Mouse (Mus musculus): ENCODE data around the gene Prr12. TPM values are rescaled to one million over a fixed set of nuclear protein-coding genes. Genes with fewer than 3 reads are reported as not detected.

Gene Prr12
- polyA plus RNA-seq, 1 experiment from 2014 or later, result 14.5 TPM

DNA sequence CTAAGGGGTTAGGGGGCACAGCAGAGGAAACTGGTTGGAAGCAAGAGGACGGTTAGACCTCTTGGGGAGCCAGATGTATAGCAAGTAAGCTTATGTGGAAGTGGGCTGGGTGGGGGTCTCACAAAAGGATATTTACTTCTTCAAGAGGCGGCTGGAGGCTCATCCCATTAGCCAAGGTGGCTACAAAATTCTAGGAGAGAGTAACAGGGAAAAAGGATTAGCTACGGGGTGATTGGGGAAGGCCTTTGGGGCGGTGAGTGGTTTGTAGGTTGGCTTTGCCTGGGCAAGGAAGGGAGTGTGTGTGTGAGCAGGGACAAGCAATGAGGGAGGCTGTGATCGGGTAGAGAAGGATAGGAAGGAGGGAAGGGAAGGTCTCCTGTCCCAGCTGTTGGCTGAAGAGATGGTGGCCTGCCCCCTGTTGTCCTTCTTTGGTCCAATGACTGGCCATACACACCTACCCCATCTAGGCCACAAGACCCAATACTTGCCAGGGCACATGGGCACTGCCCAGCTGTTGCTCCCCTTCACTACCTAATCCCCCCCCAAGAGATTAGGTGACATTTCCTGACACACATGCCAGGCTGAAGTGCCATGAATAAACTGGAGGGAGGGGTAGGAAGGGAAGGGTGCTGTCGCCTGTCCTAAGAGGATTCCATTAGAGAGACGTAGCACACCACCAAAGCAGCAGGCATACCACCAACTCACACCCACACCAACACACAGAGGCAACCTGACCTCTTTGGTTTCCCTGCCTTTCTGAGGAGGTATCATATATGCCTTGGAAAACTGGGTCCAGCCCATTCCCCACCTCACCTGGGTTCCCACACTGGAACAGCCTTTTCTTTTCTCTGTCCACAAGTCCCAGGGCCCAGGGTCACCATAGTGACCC is 68.5 kb downstream of the Prr12 start:
- Histone ChIP-seq H3K27ac (peak overlapping the region; percentile 34; the same call in 1 of the 2 replicates), H3K27me3 (no peaks in the 10 kb centered on the region), H3K4me2 (replicated peaks) (peak overlapping the region; percentile 71), H3K36me3 (peaks cover 50% of the 10 kb centered on the region), H3K9me3 (no peaks in the 10 kb centered on the region), H3K9ac (peak overlapping the region; percentile 99), H3K4me1 (peaks cover 34% of the 10 kb centered on the region), H3K4me3 (peak overlapping the region; percentile 95)
- no peak for ATAC-seq (ENCODE audit: low FRiP score, low read depth)
- WGBS, result 86% methylated on average over 7 of the region's 7 CpGs

DNA sequence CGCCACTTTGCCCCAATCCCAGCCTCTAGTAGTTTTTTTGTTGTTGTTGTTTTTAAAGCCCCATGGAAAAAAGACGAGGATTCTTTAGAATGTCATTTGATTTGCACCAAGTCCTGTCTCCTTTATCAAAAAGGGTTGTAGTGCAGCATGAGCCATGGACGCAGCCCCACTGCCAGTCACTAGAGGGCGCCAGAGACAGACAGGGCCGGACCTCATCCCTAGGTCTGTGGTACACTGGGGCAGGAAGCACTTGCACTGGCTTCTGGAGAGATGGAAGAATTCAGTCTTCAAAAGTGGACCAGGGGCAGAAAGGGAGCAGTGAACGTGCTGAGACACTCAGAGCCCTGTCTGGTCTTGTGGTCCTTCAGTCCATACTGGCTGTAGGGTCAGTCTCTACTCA is 69.6 kb downstream of the Prr12 start:
- peaks cover 25% of the 10 kb centered on the region for H3K4me1 ChIP-seq
- H3K9me3 ChIP-seq, result no peaks in the 10 kb centered on the region
- WGBS, result 38% methylated on average over 6 of the region's 6 CpGs
- peaks cover 57% of the 10 kb centered on the region for H3K36me3 ChIP-seq
- H3K27ac ChIP-seq, result no peak overlapping the region
- 0 out of 2 replicates have a peak overlapping the region, but pooled peaks have one; percentile 71 for H3K4me2 ChIP-seq (replicated peaks)
- ATAC-seq (ENCODE audit: low FRiP score, low read depth), result no peak
- H3K27me3 ChIP-seq, result no peaks in the 10 kb centered on the region
- no peak overlapping the region for H3K9ac ChIP-seq
- no peak overlapping the region for H3K4me3 ChIP-seq

DNA sequence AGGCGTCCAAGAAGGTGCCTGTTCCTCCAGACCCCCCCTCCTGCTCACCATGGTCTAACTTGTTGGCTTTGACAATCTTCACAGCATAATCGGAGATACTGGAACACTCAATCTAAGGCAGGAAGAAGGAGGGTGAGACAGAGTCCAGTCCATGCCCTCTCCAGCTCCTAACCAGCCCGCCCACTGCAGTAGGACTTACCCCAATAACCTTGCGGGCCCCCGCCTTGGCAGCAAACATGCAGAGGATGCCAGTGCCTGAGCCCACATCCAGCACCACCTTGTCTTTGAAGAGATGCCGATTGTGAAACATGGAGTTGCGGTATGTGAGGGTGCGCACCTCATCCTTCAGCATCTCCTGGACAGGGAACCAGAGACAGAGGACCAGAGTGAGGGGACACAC is 71.1 kb downstream of the Prr12 start:
- H3K36me3 ChIP-seq, result peaks cover 72% of the 10 kb centered on the region
- H3K9me3 ChIP-seq, result no peaks in the 10 kb centered on the region
- no peak overlapping the region for H3K4me3 ChIP-seq
- H3K4me1 ChIP-seq, result peaks cover 20% of the 10 kb centered on the region
- no peaks in the 10 kb centered on the region for H3K27me3 ChIP-seq
- no peak overlapping the region for H3K9ac ChIP-seq
- 95% methylated on average over 8 of the region's 8 CpGs for WGBS
- no peak for ATAC-seq (ENCODE audit: low FRiP score, low read depth)
- no peak overlapping the region for H3K27ac ChIP-seq
- no peak overlapping the region for H3K4me2 ChIP-seq (replicated peaks)

DNA sequence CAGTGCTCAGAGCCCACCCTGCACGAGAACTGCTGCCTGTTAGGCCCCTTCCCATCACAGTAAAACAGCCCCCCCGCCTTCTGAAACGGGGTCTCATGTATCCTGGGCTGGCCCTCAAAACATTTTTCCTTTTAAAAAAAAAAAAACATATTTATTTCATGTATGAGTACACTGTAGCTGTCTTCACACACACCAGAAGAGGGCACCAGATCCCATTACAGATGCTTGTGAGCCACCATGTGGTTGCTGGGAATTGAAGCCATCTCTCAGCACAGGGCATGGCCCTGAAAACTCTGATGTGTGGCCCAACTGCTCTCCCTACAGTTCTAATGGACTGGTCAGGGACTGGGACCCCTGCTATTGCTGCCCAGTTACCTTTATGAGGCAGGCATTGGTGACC is 74.4 kb downstream of the Prr12 start:
- peaks cover 12% of the 10 kb centered on the region for H3K4me1 ChIP-seq
- no peaks in the 10 kb centered on the region for H3K9me3 ChIP-seq
- no peak overlapping the region for H3K4me3 ChIP-seq
- no peak for ATAC-seq (ENCODE audit: low FRiP score, low read depth)
- H3K9ac ChIP-seq, result no peak overlapping the region
- WGBS, result 89% methylated on average over 3 of the region's 3 CpGs
- no peak overlapping the region for H3K4me2 ChIP-seq (replicated peaks)
- H3K36me3 ChIP-seq, result peaks cover 79% of the 10 kb centered on the region
- no peaks in the 10 kb centered on the region for H3K27me3 ChIP-seq
- H3K27ac ChIP-seq, result no peak overlapping the region

Small RNAs within 50 kb of the gene (microRNA-seq; reads per million reads assigned to microRNA genes)
- 0.52 reads per million for gene Mir7054

Other genes starting within 250 kb of the Prr12 start
- gene Nup62, start 236.8 kb downstream of the Prr12 start, polyA plus RNA-seq (2015; fragmentation: Nextera tagmentation; extraction: Ambion mirVana), result 97.3 and 102 TPM in 2 replicates
- gene Il4i1, start 236.5 kb downstream of the Prr12 start, polyA plus RNA-seq (2015; fragmentation: Nextera tagmentation; extraction: Ambion mirVana), result 1.4 and 2.5 TPM in 2 replicates
- 3.2 and 3.6 TPM in 2 replicates for gene Atf5, start 236.2 kb downstream of the Prr12 start, polyA plus RNA-seq (2015; fragmentation: Nextera tagmentation; extraction: Ambion mirVana)
- gene Akt1s1, start 203.9 kb downstream of the Prr12 start, polyA plus RNA-seq (2015; fragmentation: Nextera tagmentation; extraction: Ambion mirVana), result 112 and 122 TPM in 2 replicates
- 86.0 and 90.5 TPM in 2 replicates for gene Tbc1d17, start 203.8 kb downstream of the Prr12 start, polyA plus RNA-seq (2015; fragmentation: Nextera tagmentation; extraction: Ambion mirVana)
- 33.1 and 33.9 TPM in 2 replicates for gene Pnkp, start 195.7 kb downstream of the Prr12 start, polyA plus RNA-seq (2015; fragmentation: Nextera tagmentation; extraction: Ambion mirVana)
- 502 and 514 TPM in 2 replicates for gene Ptov1, start 183.1 kb downstream of the Prr12 start, polyA plus RNA-seq (2015; fragmentation: Nextera tagmentation; extraction: Ambion mirVana)
- 118 and 119 TPM in 2 replicates for gene Med25, start 160.2 kb downstream of the Prr12 start, polyA plus RNA-seq (2015; fragmentation: Nextera tagmentation; extraction: Ambion mirVana)
- 23.0 and 25.8 TPM in 2 replicates for gene Fuz, start 156.8 kb downstream of the Prr12 start, polyA plus RNA-seq (2015; fragmentation: Nextera tagmentation; extraction: Ambion mirVana)
- gene Ap2a1, start 123.4 kb downstream of the Prr12 start, polyA plus RNA-seq (2015; fragmentation: Nextera tagmentation; extraction: Ambion mirVana), result 76.1 and 81.6 TPM in 2 replicates
- gene Tsks, start 109.7 kb downstream of the Prr12 start, polyA plus RNA-seq (2015; fragmentation: Nextera tagmentation; extraction: Ambion mirVana), result 0.23 and 0.25 TPM in 2 replicates
- 33.9 and 35.0 TPM in 2 replicates for gene Cpt1c, start 78.0 kb downstream of the Prr12 start, polyA plus RNA-seq (2015; fragmentation: Nextera tagmentation; extraction: Ambion mirVana)
- gene Prmt1, start 66.3 kb downstream of the Prr12 start, polyA plus RNA-seq (2015; fragmentation: Nextera tagmentation; extraction: Ambion mirVana), result 670 and 703 TPM in 2 replicates
- 94.6 and 96.8 TPM in 2 replicates for gene Irf3, start 55.2 kb downstream of the Prr12 start, polyA plus RNA-seq (2015; fragmentation: Nextera tagmentation; extraction: Ambion mirVana)
- 77.3 and 78.4 TPM in 2 replicates for gene Bcl2l12, start 54.2 kb downstream of the Prr12 start, polyA plus RNA-seq (2015; fragmentation: Nextera tagmentation; extraction: Ambion mirVana)
- 38.6 and 40.7 TPM in 2 replicates for gene Scaf1, start 36.5 kb downstream of the Prr12 start, polyA plus RNA-seq (2015; fragmentation: Nextera tagmentation; extraction: Ambion mirVana)
- gene Rras, start 34.9 kb downstream of the Prr12 start, polyA plus RNA-seq (2015; fragmentation: Nextera tagmentation; extraction: Ambion mirVana), result 27.5 and 29.1 TPM in 2 replicates
- gene Nosip, start 9.5 kb upstream of the Prr12 start, polyA plus RNA-seq (2015; fragmentation: Nextera tagmentation; extraction: Ambion mirVana), result 71.2 and 71.4 TPM in 2 replicates
- 22.3 and 24.5 TPM in 2 replicates for gene Prrg2, start 9.8 kb upstream of the Prr12 start, polyA plus RNA-seq (2015; fragmentation: Nextera tagmentation; extraction: Ambion mirVana)
- gene Rcn3, start 39.3 kb upstream of the Prr12 start, polyA plus RNA-seq (2015; fragmentation: Nextera tagmentation; extraction: Ambion mirVana), result 462 and 483 TPM in 2 replicates
- 44.0 and 45.4 TPM in 2 replicates for gene Fcgrt, start 51.0 kb upstream of the Prr12 start, polyA plus RNA-seq (2015; fragmentation: Nextera tagmentation; extraction: Ambion mirVana)
- gene Rps11, start 71.6 kb upstream of the Prr12 start, polyA plus RNA-seq (2015; fragmentation: Nextera tagmentation; extraction: Ambion mirVana), result 1,512 and 1,535 TPM in 2 replicates
- gene Rpl13a, start 75.9 kb upstream of the Prr12 start, polyA plus RNA-seq (2015; fragmentation: Nextera tagmentation; extraction: Ambion mirVana), result 1,305 and 1,326 TPM in 2 replicates
- 0.60 and 0.75 TPM in 2 replicates for gene Gm45713, start 83.3 kb upstream of the Prr12 start, polyA plus RNA-seq (2015; fragmentation: Nextera tagmentation; extraction: Ambion mirVana)
- 1.0 and 1.2 TPM in 2 replicates for gene Flt3l, start 83.6 kb upstream of the Prr12 start, polyA plus RNA-seq (2015; fragmentation: Nextera tagmentation; extraction: Ambion mirVana)
- gene Pih1d1, start 101.4 kb upstream of the Prr12 start, polyA plus RNA-seq (2015; fragmentation: Nextera tagmentation; extraction: Ambion mirVana), result 86.9 and 87.1 TPM in 2 replicates
- gene Aldh16a1, start 101.7 kb upstream of the Prr12 start, polyA plus RNA-seq (2015; fragmentation: Nextera tagmentation; extraction: Ambion mirVana), result 45.1 and 46.4 TPM in 2 replicates
- 0.19 and 0.23 TPM in 2 replicates for gene Slc17a7, start 111.1 kb upstream of the Prr12 start, polyA plus RNA-seq (2015; fragmentation: Nextera tagmentation; extraction: Ambion mirVana)
- not detected in 2 replicates for gene Gfy, start 126.7 kb upstream of the Prr12 start, polyA plus RNA-seq (2015; fragmentation: Nextera tagmentation; extraction: Ambion mirVana)
- not detected in 2 replicates for gene Pth2, start 128.1 kb upstream of the Prr12 start, polyA plus RNA-seq (2015; fragmentation: Nextera tagmentation; extraction: Ambion mirVana)
- gene Ccdc155, start 152.0 kb upstream of the Prr12 start, polyA plus RNA-seq (2015; fragmentation: Nextera tagmentation; extraction: Ambion mirVana), result 0.93 and 1.4 TPM in 2 replicates
- gene Dkkl1, start 159.3 kb upstream of the Prr12 start, polyA plus RNA-seq (2015; fragmentation: Nextera tagmentation; extraction: Ambion mirVana), result 1.3 and 1.4 TPM in 2 replicates
- gene Tead2, start 162.9 kb upstream of the Prr12 start, polyA plus RNA-seq (2015; fragmentation: Nextera tagmentation; extraction: Ambion mirVana), result 259 and 263 TPM in 2 replicates
- gene Cd37, start 186.2 kb upstream of the Prr12 start, polyA plus RNA-seq (2015; fragmentation: Nextera tagmentation; extraction: Ambion mirVana), result 1.3 and 2.1 TPM in 2 replicates
- gene Slc6a16, start 188.2 kb upstream of the Prr12 start, polyA plus RNA-seq (2015; fragmentation: Nextera tagmentation; extraction: Ambion mirVana), result 0.28 and 0.43 TPM in 2 replicates
- not detected in 2 replicates for gene Slc6a21, start 224.6 kb upstream of the Prr12 start, polyA plus RNA-seq (2015; fragmentation: Nextera tagmentation; extraction: Ambion mirVana)